Mouse (Mus musculus): Measurements from ENCODE around the gene 4931406P16Rik. TPM values are rescaled to one million over a fixed set of nuclear protein-coding genes. Genes with fewer than 3 reads are reported as not detected.
A peak's percentile ranks its signal among the peaks of the same experiment; 100 is the strongest.

4931406P16Rik gene
- 34.0 and 37.8 TPM in 2 replicates for polyA plus RNA-seq (2015; fragmentation: Nextera tagmentation; extraction: Ambion mirVana)

- peak; percentile 88 for ATAC-seq
- no peaks in the 10 kb centered on the region; the same call in 1 of the 2 replicates for H3K27me3 ChIP-seq (ENCODE audit: control insufficient read depth, insufficient read depth, low read depth, low read length)
- peak within 1 kb of the TSS; percentile 74 for H3K4me2 ChIP-seq (ENCODE audit: low read length)
- WGBS: under 1% methylated on average over 39 of the region's 41 CpGs
- no peaks in the 10 kb centered on the region for H3K9me3 ChIP-seq (replicated peaks; ENCODE audit: control insufficient read depth, low read length, poor library complexity, severe bottlenecking)
- peak within 1 kb of the TSS; percentile 88 for H3K4me3 ChIP-seq (ENCODE audit: low read depth, low read length)
- H3K36me3 ChIP-seq (ENCODE audit: control insufficient read depth, insufficient read depth, low read length): no peaks in the 10 kb centered on the region
- peak within 1 kb of the TSS; percentile 90 for H3K27ac ChIP-seq (ENCODE audit: low read length)
- peaks cover 4% of the 10 kb centered on the region; the same call in 1 of the 2 replicates for H3K4me1 ChIP-seq (ENCODE audit: control insufficient read depth, insufficient read depth, low read length)
- peak within 1 kb of the TSS; percentile 93 for H3K9ac ChIP-seq (ENCODE audit: low read depth, low read length)
These were observed at the start of gene 4931406P16Rik for GRCm38 (mm10) chr7:34313443-34313875. 4931406P16Rik (minus strand) TSS chr7:34313551.

- 97% methylated on average over 4 of the region's 4 CpGs for WGBS
- Histone ChIP-seq H3K27ac (ENCODE audit: low read length) (no peak overlapping the region), H3K27me3 (ENCODE audit: control insufficient read depth, insufficient read depth, low read depth, low read length) (no peaks in the 10 kb centered on the region), H3K4me2 (ENCODE audit: low read length) (no peak overlapping the region), H3K9ac (ENCODE audit: low read depth, low read length) (no peak overlapping the region), H3K4me3 (ENCODE audit: low read depth, low read length) (no peak overlapping the region), H3K9me3 (replicated peaks; ENCODE audit: control insufficient read depth, low read length, poor library complexity, severe bottlenecking) (no peaks in the 10 kb centered on the region), H3K4me1 (ENCODE audit: control insufficient read depth, insufficient read depth, low read length) (no peaks in the 10 kb centered on the region), H3K36me3 (ENCODE audit: control insufficient read depth, insufficient read depth, low read length) (peaks cover 12% of the 10 kb centered on the region)
- no peak for ATAC-seq
These were observed 42.3 kb upstream of the 4931406P16Rik start for GRCm38 (mm10) chr7:34355629-34356028.

GRCm38 (mm10) chr7:34351997-34352396 lies 38.6 kb upstream of the 4931406P16Rik start:
- H3K27me3 ChIP-seq (ENCODE audit: control insufficient read depth, insufficient read depth, low read depth, low read length): no peaks in the 10 kb centered on the region
- H3K4me3 ChIP-seq (ENCODE audit: low read depth, low read length): no peak overlapping the region
- H3K4me2 ChIP-seq (ENCODE audit: low read length): no peak overlapping the region
- ATAC-seq: no peak
- no peak overlapping the region for H3K27ac ChIP-seq (ENCODE audit: low read length)
- 88% methylated on average over 1 of the region's 1 CpGs for WGBS
- no peak overlapping the region for H3K9ac ChIP-seq (ENCODE audit: low read depth, low read length)
- H3K9me3 ChIP-seq (replicated peaks; ENCODE audit: control insufficient read depth, low read length, poor library complexity, severe bottlenecking): no peaks in the 10 kb centered on the region
- H3K36me3 ChIP-seq (ENCODE audit: control insufficient read depth, insufficient read depth, low read length): peaks cover 22% of the 10 kb centered on the region
- no peaks in the 10 kb centered on the region for H3K4me1 ChIP-seq (ENCODE audit: control insufficient read depth, insufficient read depth, low read length)

GRCm38 (mm10) chr7:34350166-34350565 lies 36.8 kb upstream of the 4931406P16Rik start:
- no peak overlapping the region for H3K4me3 ChIP-seq (ENCODE audit: low read depth, low read length)
- no peak for ATAC-seq
- no peaks in the 10 kb centered on the region for H3K27me3 ChIP-seq (ENCODE audit: control insufficient read depth, insufficient read depth, low read depth, low read length)
- H3K27ac ChIP-seq (ENCODE audit: low read length): no peak overlapping the region
- WGBS: 92% methylated on average over 5 of the region's 5 CpGs
- no peaks in the 10 kb centered on the region for H3K9me3 ChIP-seq (replicated peaks; ENCODE audit: control insufficient read depth, low read length, poor library complexity, severe bottlenecking)
- H3K4me2 ChIP-seq (ENCODE audit: low read length): no peak overlapping the region
- no peak overlapping the region for H3K9ac ChIP-seq (ENCODE audit: low read depth, low read length)
- no peaks in the 10 kb centered on the region for H3K4me1 ChIP-seq (ENCODE audit: control insufficient read depth, insufficient read depth, low read length)
- peaks cover 22% of the 10 kb centered on the region for H3K36me3 ChIP-seq (ENCODE audit: control insufficient read depth, insufficient read depth, low read length)

- no peak overlapping the region for H3K4me3 ChIP-seq (ENCODE audit: low read depth, low read length)
- no peak overlapping the region for H3K4me2 ChIP-seq (ENCODE audit: low read length)
- no peak overlapping the region for H3K9ac ChIP-seq (ENCODE audit: low read depth, low read length)
- WGBS: 93% methylated on average over 1 of the region's 1 CpGs
- peaks cover 29% of the 10 kb centered on the region for H3K36me3 ChIP-seq (ENCODE audit: control insufficient read depth, insufficient read depth, low read length)
- no peaks in the 10 kb centered on the region for H3K9me3 ChIP-seq (replicated peaks; ENCODE audit: control insufficient read depth, low read length, poor library complexity, severe bottlenecking)
- no peaks in the 10 kb centered on the region for H3K27me3 ChIP-seq (ENCODE audit: control insufficient read depth, insufficient read depth, low read depth, low read length)
- no peak for ATAC-seq
- H3K27ac ChIP-seq (ENCODE audit: low read length): no peak overlapping the region
- H3K4me1 ChIP-seq (ENCODE audit: control insufficient read depth, insufficient read depth, low read length): no peaks in the 10 kb centered on the region
These were observed 34.7 kb upstream of the 4931406P16Rik start for GRCm38 (mm10) chr7:34348011-34348410.

GRCm38 (mm10) chr7:34347041-34347440 lies 33.7 kb upstream of the 4931406P16Rik start:
- H3K4me3 ChIP-seq (ENCODE audit: low read depth, low read length): no peak overlapping the region
- no peaks in the 10 kb centered on the region for H3K4me1 ChIP-seq (ENCODE audit: control insufficient read depth, insufficient read depth, low read length)
- no peak overlapping the region for H3K9ac ChIP-seq (ENCODE audit: low read depth, low read length)
- ATAC-seq: no peak
- no peak overlapping the region for H3K27ac ChIP-seq (ENCODE audit: low read length)
- H3K27me3 ChIP-seq (ENCODE audit: control insufficient read depth, insufficient read depth, low read depth, low read length): no peaks in the 10 kb centered on the region
- no peak overlapping the region for H3K4me2 ChIP-seq (ENCODE audit: low read length)
- WGBS: 96% methylated on average over 3 of the region's 3 CpGs
- H3K36me3 ChIP-seq (ENCODE audit: control insufficient read depth, insufficient read depth, low read length): peaks cover 26% of the 10 kb centered on the region
- H3K9me3 ChIP-seq (replicated peaks; ENCODE audit: control insufficient read depth, low read length, poor library complexity, severe bottlenecking): no peaks in the 10 kb centered on the region

GRCm38 (mm10) chr7:34346505-34346904 lies 33.2 kb upstream of the 4931406P16Rik start:
- no peak overlapping the region for H3K9ac ChIP-seq (ENCODE audit: low read depth, low read length)
- no peak overlapping the region for H3K4me3 ChIP-seq (ENCODE audit: low read depth, low read length)
- no peak overlapping the region for H3K27ac ChIP-seq (ENCODE audit: low read length)
- H3K36me3 ChIP-seq (ENCODE audit: control insufficient read depth, insufficient read depth, low read length): peaks cover 25% of the 10 kb centered on the region
- no peaks in the 10 kb centered on the region for H3K9me3 ChIP-seq (replicated peaks; ENCODE audit: control insufficient read depth, low read length, poor library complexity, severe bottlenecking)
- ATAC-seq: no peak
- no peak overlapping the region for H3K4me2 ChIP-seq (ENCODE audit: low read length)
- 94% methylated on average over 4 of the region's 4 CpGs for WGBS
- no peaks in the 10 kb centered on the region for H3K4me1 ChIP-seq (ENCODE audit: control insufficient read depth, insufficient read depth, low read length)
- H3K27me3 ChIP-seq (ENCODE audit: control insufficient read depth, insufficient read depth, low read depth, low read length): no peaks in the 10 kb centered on the region

GRCm38 (mm10) chr7:34342040-34342793 lies 28.9 kb upstream of the 4931406P16Rik start:
- 92% methylated on average over 10 of the region's 10 CpGs for WGBS

GRCm38 (mm10) chr7:34340841-34341240 lies 27.5 kb upstream of the 4931406P16Rik start:
- H3K9ac ChIP-seq (ENCODE audit: low read depth, low read length): no peak overlapping the region
- H3K4me2 ChIP-seq (ENCODE audit: low read length): no peak overlapping the region
- H3K27me3 ChIP-seq (ENCODE audit: control insufficient read depth, insufficient read depth, low read depth, low read length): no peaks in the 10 kb centered on the region
- H3K4me3 ChIP-seq (ENCODE audit: low read depth, low read length): no peak overlapping the region
- 92% methylated on average over 5 of the region's 5 CpGs for WGBS
- H3K36me3 ChIP-seq (ENCODE audit: control insufficient read depth, insufficient read depth, low read length): peaks cover 11% of the 10 kb centered on the region
- no peak overlapping the region for H3K27ac ChIP-seq (ENCODE audit: low read length)
- H3K9me3 ChIP-seq (replicated peaks; ENCODE audit: control insufficient read depth, low read length, poor library complexity, severe bottlenecking): no peaks in the 10 kb centered on the region
- H3K4me1 ChIP-seq (ENCODE audit: control insufficient read depth, insufficient read depth, low read length): no peaks in the 10 kb centered on the region
- no peak for ATAC-seq

More at GRCm38 (mm10) chr7:34342040-34342793, 28.9 kb upstream of the 4931406P16Rik start:
- no peak overlapping the region for H3K9ac ChIP-seq (ENCODE audit: low read depth, low read length)
- H3K36me3 ChIP-seq (ENCODE audit: control insufficient read depth, insufficient read depth, low read length): peaks cover 11% of the 10 kb centered on the region
- ATAC-seq: no peak
- no peaks in the 10 kb centered on the region for H3K4me1 ChIP-seq (ENCODE audit: control insufficient read depth, insufficient read depth, low read length)
- no peaks in the 10 kb centered on the region for H3K27me3 ChIP-seq (ENCODE audit: control insufficient read depth, insufficient read depth, low read depth, low read length)
- no peak overlapping the region for H3K4me3 ChIP-seq (ENCODE audit: low read depth, low read length)
- no peak overlapping the region for H3K27ac ChIP-seq (ENCODE audit: low read length)
- no peaks in the 10 kb centered on the region for H3K9me3 ChIP-seq (replicated peaks; ENCODE audit: control insufficient read depth, low read length, poor library complexity, severe bottlenecking)
- H3K4me2 ChIP-seq (ENCODE audit: low read length): no peak overlapping the region

Data from midbrain, embryonic 16.5 days (tissue).